Mouse (Mus musculus): ENCODE measurements around the gene 2810004N23Rik. TPM values are rescaled to one million over a fixed set of nuclear protein-coding genes. Genes with fewer than 3 reads are reported as not detected.

The 2810004N23Rik gene
- polyA plus RNA-seq, 1 experiment from 2014 or later, result 44.9 TPM

GRCm38 (mm10) chr8:124896010-124896631 lies 33.2 kb upstream of the 2810004N23Rik start:
- 65% methylated on average over 26 of the region's 26 CpGs for WGBS
- peak overlapping the region; percentile 91 for H3K4me3 ChIP-seq (replicated peaks)

DNA sequence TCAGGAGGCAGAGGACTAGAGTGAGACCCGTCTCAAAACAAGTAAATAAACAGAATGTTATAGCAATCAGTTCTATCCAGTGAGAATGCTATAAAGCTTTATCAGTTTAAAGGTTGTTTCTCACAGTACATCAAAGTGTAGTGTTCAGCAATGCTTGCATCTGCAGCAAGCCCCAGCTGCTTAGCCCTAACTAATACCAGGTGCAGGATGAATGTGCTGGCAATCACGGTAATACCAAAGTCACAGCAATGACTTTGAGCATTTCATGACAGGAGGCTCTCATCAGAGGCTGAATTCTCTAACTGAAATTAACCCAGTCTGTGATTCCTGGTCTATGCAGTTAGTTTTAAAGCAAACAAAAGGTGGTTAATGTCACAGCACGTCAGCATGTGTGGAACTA lies 29.7 kb upstream of the 2810004N23Rik start:
- Histone ChIP-seq H3K4me3 (replicated peaks) (no peak overlapping the region), H3K36me3 (peaks cover 36% of the 10 kb centered on the region), H3K27me3 (replicated peaks) (no peaks in the 10 kb centered on the region), H3K9me3 (no peaks in the 10 kb centered on the region), H3K9ac (no peak overlapping the region), H3K27ac (no peak overlapping the region), H3K4me2 (no peak overlapping the region), H3K4me1 (peaks cover 16% of the 10 kb centered on the region)
- ATAC-seq (ENCODE audit: insufficient read depth, low FRiP score, low read depth), result no peak
- 71% methylated on average over 3 of the region's 3 CpGs for WGBS

More at GRCm38 (mm10) chr8:124896010-124896631, 33.2 kb upstream of the 2810004N23Rik start:
- Histone ChIP-seq H3K27ac (0 out of 2 replicates have a peak overlapping the region, but pooled peaks have one; percentile 52), H3K36me3 (peaks cover 30% of the 10 kb centered on the region), H3K4me1 (peaks cover 24% of the 10 kb centered on the region), H3K27me3 (replicated peaks) (no peaks in the 10 kb centered on the region), H3K4me2 (peak overlapping the region; percentile 97), H3K9me3 (no peaks in the 10 kb centered on the region), H3K9ac (no peak overlapping the region; the same call in 1 of the 2 replicates)
- ATAC-seq (ENCODE audit: insufficient read depth, low FRiP score, low read depth), result no peak; the same call in 1 of the 2 replicates

- H3K4me2 ChIP-seq, result no peak overlapping the region
- H3K36me3 ChIP-seq, result peaks cover 72% of the 10 kb centered on the region
- 97% methylated on average over 5 of the region's 5 CpGs for WGBS
- ATAC-seq (ENCODE audit: insufficient read depth, low FRiP score, low read depth), result no peak
- H3K4me3 ChIP-seq (replicated peaks), result no peak overlapping the region
- no peaks in the 10 kb centered on the region for H3K4me1 ChIP-seq
- no peaks in the 10 kb centered on the region for H3K9me3 ChIP-seq
- H3K27me3 ChIP-seq (replicated peaks), result no peaks in the 10 kb centered on the region
- no peak overlapping the region for H3K27ac ChIP-seq
- H3K9ac ChIP-seq, result no peak overlapping the region
These were observed 25.5 kb upstream of the 2810004N23Rik start for GRCm38 (mm10) chr8:124888385-124888784.

GRCm38 (mm10) chr8:124878946-124879526 lies 16.1 kb upstream of the 2810004N23Rik start:
- H3K4me1 ChIP-seq, result no peaks in the 10 kb centered on the region
- H3K27ac ChIP-seq, result no peak overlapping the region
- WGBS, result 68% methylated on average over 10 of the region's 10 CpGs
- no peaks in the 10 kb centered on the region for H3K9me3 ChIP-seq
- no peak overlapping the region for H3K4me2 ChIP-seq
- no peaks in the 10 kb centered on the region for H3K27me3 ChIP-seq (replicated peaks)
- ATAC-seq (ENCODE audit: insufficient read depth, low FRiP score, low read depth), result no peak
- no peak overlapping the region for H3K4me3 ChIP-seq (replicated peaks)
- H3K36me3 ChIP-seq, result peaks cover 72% of the 10 kb centered on the region
- H3K9ac ChIP-seq, result no peak overlapping the region

DNA sequence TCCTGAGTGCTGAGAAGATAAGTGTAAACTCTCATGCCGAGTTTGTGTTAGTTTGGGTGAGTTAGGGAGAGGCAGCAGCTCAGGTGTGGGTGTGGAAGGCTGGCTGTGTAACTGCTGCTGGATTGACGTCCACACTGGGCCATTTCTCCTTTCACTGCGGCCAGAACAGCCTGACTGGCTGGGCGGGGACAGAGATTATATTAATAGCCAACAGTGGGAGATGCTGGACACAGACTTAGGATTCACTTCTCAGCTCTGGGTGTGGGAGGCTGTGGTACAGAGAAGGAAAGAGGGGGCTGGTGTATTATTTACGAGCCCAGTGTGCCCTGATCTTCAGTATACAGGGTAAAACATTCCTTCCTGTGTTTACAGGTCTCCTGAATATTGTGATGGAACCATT lies 15.2 kb upstream of the 2810004N23Rik start:
- no peak for ATAC-seq (ENCODE audit: insufficient read depth, low FRiP score, low read depth)
- Histone ChIP-seq H3K27ac (no peak overlapping the region), H3K4me3 (replicated peaks) (no peak overlapping the region), H3K36me3 (peaks cover 70% of the 10 kb centered on the region), H3K4me2 (no peak overlapping the region), H3K27me3 (replicated peaks) (no peaks in the 10 kb centered on the region), H3K9me3 (no peaks in the 10 kb centered on the region), H3K4me1 (no peaks in the 10 kb centered on the region), H3K9ac (no peak overlapping the region)
- 81% methylated on average over 5 of the region's 5 CpGs for WGBS

DNA sequence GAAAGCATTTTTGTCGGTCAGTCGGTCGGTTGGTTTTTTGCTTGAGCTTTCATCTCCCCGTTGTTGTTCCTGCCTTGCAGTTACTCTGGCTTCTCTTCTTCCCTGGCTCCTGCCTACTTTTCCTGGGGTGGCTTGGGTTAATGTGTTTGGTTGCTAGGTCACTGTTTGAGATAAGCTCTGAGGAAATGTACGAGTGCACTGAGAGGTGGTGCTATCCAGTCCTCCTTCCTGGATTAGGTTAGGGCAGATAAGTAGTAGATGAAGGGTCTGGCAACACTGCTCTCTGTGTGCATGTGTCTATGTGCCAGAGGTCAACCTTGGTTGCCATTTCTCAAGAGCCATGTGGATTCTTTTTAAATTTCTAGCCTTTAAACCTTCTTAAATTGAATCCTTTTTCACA lies 9.8 kb upstream of the 2810004N23Rik start:
- ATAC-seq (ENCODE audit: insufficient read depth, low FRiP score, low read depth), result no peak; the same call in 1 of the 2 replicates
- Histone ChIP-seq H3K27me3 (replicated peaks) (no peaks in the 10 kb centered on the region), H3K36me3 (peaks cover 47% of the 10 kb centered on the region), H3K4me3 (replicated peaks) (no peak overlapping the region), H3K4me2 (no peak overlapping the region), H3K9ac (no peak overlapping the region), H3K4me1 (no peaks in the 10 kb centered on the region), H3K27ac (no peak overlapping the region), H3K9me3 (no peaks in the 10 kb centered on the region)
- 80% methylated on average over 5 of the region's 5 CpGs for WGBS

DNA sequence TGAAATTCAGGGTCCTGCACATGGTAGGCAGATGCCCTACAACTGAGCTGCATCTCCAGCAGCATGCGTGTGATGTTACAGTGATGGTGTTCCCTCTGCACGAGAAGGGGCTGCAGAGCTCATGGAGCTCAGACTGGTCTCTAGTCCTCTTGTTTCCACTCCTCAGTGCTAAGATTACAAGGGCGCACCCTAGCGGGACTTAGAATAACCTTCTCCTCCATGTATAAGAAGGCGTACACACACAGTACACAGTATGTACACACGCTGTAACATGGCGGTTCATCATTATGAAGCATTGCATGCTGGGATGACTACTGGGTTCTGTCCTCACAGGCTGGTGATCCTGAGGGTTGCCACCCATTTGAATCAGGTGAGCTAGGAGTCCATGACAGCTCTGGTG lies 9.2 kb upstream of the 2810004N23Rik start:
- H3K27ac ChIP-seq, result no peak overlapping the region
- WGBS, result 90% methylated on average over 7 of the region's 7 CpGs
- no peak overlapping the region for H3K4me3 ChIP-seq (replicated peaks)
- H3K27me3 ChIP-seq (replicated peaks), result no peaks in the 10 kb centered on the region
- H3K9ac ChIP-seq, result no peak overlapping the region
- no peaks in the 10 kb centered on the region for H3K4me1 ChIP-seq
- ATAC-seq (ENCODE audit: insufficient read depth, low FRiP score, low read depth), result no peak
- H3K4me2 ChIP-seq, result no peak overlapping the region
- peaks cover 42% of the 10 kb centered on the region for H3K36me3 ChIP-seq
- no peaks in the 10 kb centered on the region for H3K9me3 ChIP-seq

- no peak overlapping the region for H3K9ac ChIP-seq
- WGBS, result 85% methylated on average over 7 of the region's 7 CpGs
These were observed 8.6 kb upstream of the 2810004N23Rik start for GRCm38 (mm10) chr8:124871474-124871873.

DNA sequence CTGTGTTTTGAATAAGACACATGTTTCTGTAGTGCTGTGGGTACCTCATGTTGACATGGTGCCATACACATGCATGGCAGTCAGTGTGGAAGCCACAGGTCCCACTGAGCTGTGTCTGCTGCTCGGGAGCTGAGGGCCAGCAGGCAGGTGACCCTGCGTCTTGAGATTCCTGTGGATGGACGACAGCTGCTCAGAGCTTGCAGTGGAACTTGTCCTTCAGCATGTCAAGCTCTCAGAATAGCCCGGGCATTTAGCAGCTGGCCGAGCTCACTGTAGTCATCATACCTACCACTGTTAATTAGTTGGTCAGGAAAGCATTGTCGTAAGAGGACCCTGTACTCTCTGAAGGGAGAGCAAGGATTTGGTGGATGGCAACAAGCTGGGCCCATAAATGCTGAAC lies 6.8 kb upstream of the 2810004N23Rik start:
- 70% methylated on average over 6 of the region's 6 CpGs for WGBS

More at GRCm38 (mm10) chr8:124871474-124871873, 8.6 kb upstream of the 2810004N23Rik start:
- H3K4me2 ChIP-seq, result no peak overlapping the region
- H3K27ac ChIP-seq, result no peak overlapping the region
- peaks cover 37% of the 10 kb centered on the region for H3K36me3 ChIP-seq
- ATAC-seq (ENCODE audit: insufficient read depth, low FRiP score, low read depth), result no peak
- H3K9me3 ChIP-seq, result no peaks in the 10 kb centered on the region
- H3K4me1 ChIP-seq, result no peaks in the 10 kb centered on the region
- H3K4me3 ChIP-seq (replicated peaks), result no peak overlapping the region
- no peaks in the 10 kb centered on the region for H3K27me3 ChIP-seq (replicated peaks)

GRCm38 (mm10) chr8:124867126-124867525 lies 4.2 kb upstream of the 2810004N23Rik start:
- H3K27me3 ChIP-seq (replicated peaks), result no peaks in the 10 kb centered on the region
- H3K4me2 ChIP-seq, result no peak overlapping the region
- H3K9ac ChIP-seq, result no peak overlapping the region
- WGBS, result 42% methylated on average over 2 of the region's 2 CpGs
- no peaks in the 10 kb centered on the region for H3K9me3 ChIP-seq
- peaks cover 7% of the 10 kb centered on the region for H3K36me3 ChIP-seq
- no peak overlapping the region for H3K27ac ChIP-seq
- no peak overlapping the region for H3K4me3 ChIP-seq (replicated peaks)
- H3K4me1 ChIP-seq, result peaks cover 4% of the 10 kb centered on the region
- ATAC-seq (ENCODE audit: insufficient read depth, low FRiP score, low read depth), result no peak

More for the DNA sequence above, 6.8 kb upstream of the 2810004N23Rik start:
- Histone ChIP-seq H3K27ac (no peak overlapping the region), H3K9ac (no peak overlapping the region), H3K9me3 (no peaks in the 10 kb centered on the region), H3K36me3 (peaks cover 27% of the 10 kb centered on the region), H3K4me3 (replicated peaks) (no peak overlapping the region), H3K4me1 (no peaks in the 10 kb centered on the region), H3K27me3 (replicated peaks) (no peaks in the 10 kb centered on the region), H3K4me2 (no peak overlapping the region)
- no peak for ATAC-seq (ENCODE audit: insufficient read depth, low FRiP score, low read depth)

GRCm38 (mm10) chr8:124866669-124867068 lies 3.7 kb upstream of the 2810004N23Rik start:
- 0 out of 2 replicates have a peak, but pooled peaks cover 4% of the 10 kb centered on the region for H3K36me3 ChIP-seq
- no peak overlapping the region for H3K4me2 ChIP-seq
- H3K4me3 ChIP-seq (replicated peaks), result no peak overlapping the region
- H3K9ac ChIP-seq, result no peak overlapping the region
- H3K4me1 ChIP-seq, result peaks cover 4% of the 10 kb centered on the region
- WGBS, result 64% methylated on average over 3 of the region's 3 CpGs
- H3K27ac ChIP-seq, result no peak overlapping the region
- no peaks in the 10 kb centered on the region for H3K27me3 ChIP-seq (replicated peaks)
- no peak for ATAC-seq (ENCODE audit: insufficient read depth, low FRiP score, low read depth)
- H3K9me3 ChIP-seq, result no peaks in the 10 kb centered on the region

DNA sequence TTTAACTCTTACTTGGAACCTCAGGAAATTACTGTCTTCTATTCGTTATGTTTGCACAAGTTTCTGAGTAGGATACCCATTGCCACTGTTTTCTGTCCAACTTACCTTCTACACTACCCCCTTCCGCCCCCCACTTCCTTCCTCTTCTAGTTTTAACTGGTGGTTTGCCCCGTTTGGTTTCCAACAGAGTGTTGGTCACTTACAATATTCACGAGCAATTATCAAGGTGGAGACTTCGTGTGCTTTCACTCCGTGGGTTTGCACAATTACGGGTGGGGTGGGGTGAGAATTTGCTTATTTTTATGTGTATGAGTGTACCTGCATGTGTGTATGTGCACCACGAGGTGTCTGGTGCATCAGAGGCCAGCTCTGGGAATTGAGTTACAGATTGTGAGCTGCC lies 809 bp upstream of the 2810004N23Rik start:
- Histone ChIP-seq H3K36me3 (peaks cover 11% of the 10 kb centered on the region; the same call in 1 of the 2 replicates), H3K4me3 (replicated peaks) (peak overlapping the region; percentile 76), H3K27me3 (replicated peaks) (no peaks in the 10 kb centered on the region), H3K9me3 (no peaks in the 10 kb centered on the region), H3K9ac (peak overlapping the region; percentile 89; the same call in 1 of the 2 replicates), H3K4me1 (peaks cover 4% of the 10 kb centered on the region), H3K4me2 (peak overlapping the region; percentile 65), H3K27ac (no peak overlapping the region)
- WGBS, result 9% methylated on average over 8 of the region's 8 CpGs
- no peak for ATAC-seq (ENCODE audit: insufficient read depth, low FRiP score, low read depth)

Measured in stomach, embryonic 15.5 days (tissue).